ENCODE assay signal across 8 mouse cellular contexts in genomic region chr1:169655256-169655655, GRCm38 (mm10). TPM values are rescaled to one million over a fixed set of nuclear protein-coding genes. Genes with fewer than 3 reads are reported as not detected.
DNase-seq lines count a peak whose midpoint lies in the region; ATAC-seq lines count a peak whose summit lies in the region.

TSS of gene Rgs5 (plus strand) at chr1:169655501.

- H3K36me3 ChIP-seq in intestine, embryonic 14.5 days (ENCODE audit: control insufficient read depth, insufficient read depth, low read length), result no peaks in the 10 kb centered on the region
- no peaks in the 10 kb centered on the region for H3K36me3 ChIP-seq in limb, embryonic 11.5 days (ENCODE audit: control insufficient read depth, insufficient read depth, low read length)
- H3K36me3 ChIP-seq in midbrain, embryonic 15.5 days (replicated peaks), result no peaks in the 10 kb centered on the region

- H3K4me1 ChIP-seq in intestine, embryonic 14.5 days (replicated peaks; ENCODE audit: control insufficient read depth, insufficient read depth, low read length), result peaks cover 30% of the 10 kb centered on the region
- H3K4me1 ChIP-seq in limb, embryonic 11.5 days (ENCODE audit: control insufficient read depth, insufficient read depth, low read length), result peaks cover 6% of the 10 kb centered on the region
- 0 out of 2 replicates have a peak, but pooled peaks cover 7% of the 10 kb centered on the region for H3K4me1 ChIP-seq in midbrain, embryonic 15.5 days

- 8% methylated on average over 8 of the region's 8 CpGs for WGBS in intestine, embryonic 14.5 days
- WGBS in limb, embryonic 11.5 days, result 8% methylated on average over 8 of the region's 8 CpGs
- 24% methylated on average over 8 of the region's 8 CpGs for WGBS in midbrain, embryonic 15.5 days

- peak; percentile 15 to 27 for DNase-seq in left cerebral cortex, adult 18-20 months (ENCODE audit: low spot score in 2 of 2)
- DNase-seq in left cerebral cortex, adult 11 months (ENCODE audit: low spot score), result no peak
- DNase-seq in gastrocnemius, postnatal 4 days (ENCODE audit: low spot score in 2 of 2), result peak in 1 of 2 experiments; percentile 12
- peak; percentile 60 for DNase-seq in intestine, embryonic 14.5 days (ENCODE audit: low spot score)
- DNase-seq in limb, embryonic 11.5 days (ENCODE audit: low spot score), result peak; percentile 70
- DNase-seq in ovary, postnatal 10 days (ENCODE audit: low spot score), result no peak

- H3K9ac ChIP-seq in intestine, embryonic 14.5 days (ENCODE audit: low read length), result peak within 1 kb of the TSS; percentile 29
- no peak within 1 kb of the TSS for H3K9ac ChIP-seq in limb, embryonic 11.5 days (ENCODE audit: low read length)
- H3K9ac ChIP-seq in midbrain, embryonic 15.5 days, result no peak within 1 kb of the TSS

- peak within 1 kb of the TSS; percentile 23 for H3K4me3 ChIP-seq in intestine, embryonic 14.5 days (ENCODE audit: low read depth, low read length)
- no peak within 1 kb of the TSS for H3K4me3 ChIP-seq in limb, embryonic 11.5 days (ENCODE audit: low read depth, low read length)
- H3K4me3 ChIP-seq in midbrain, embryonic 15.5 days, result no peak within 1 kb of the TSS

- no peaks in the 10 kb centered on the region for H3K27me3 ChIP-seq in intestine, embryonic 14.5 days (replicated peaks; ENCODE audit: control insufficient read depth, insufficient read depth, low read length)
- H3K27me3 ChIP-seq in limb, embryonic 11.5 days (ENCODE audit: control insufficient read depth, insufficient read depth, low read length), result no peaks in the 10 kb centered on the region
- H3K27me3 ChIP-seq in midbrain, embryonic 15.5 days (replicated peaks), result no peaks in the 10 kb centered on the region

- no peaks in the 10 kb centered on the region for H3K9me3 ChIP-seq in intestine, embryonic 14.5 days (ENCODE audit: control insufficient read depth, low read length)
- no peaks in the 10 kb centered on the region for H3K9me3 ChIP-seq in limb, embryonic 11.5 days (ENCODE audit: control insufficient read depth, low read length)
- H3K9me3 ChIP-seq in midbrain, embryonic 15.5 days, result no peaks in the 10 kb centered on the region

- ATAC-seq in intestine, embryonic 14.5 days (replicated peaks; ENCODE audit: low FRiP score, low TSS enrichment, low read depth), result no peak; the same call in 1 of the 2 replicates
- peak; percentile 73; the same call in 1 of the 2 replicates for ATAC-seq in limb, embryonic 11.5 days (ENCODE audit: insufficient number of reproducible peaks, low FRiP score, low TSS enrichment, low read depth)
- no peak for ATAC-seq in midbrain, embryonic 15.5 days (replicated peaks)
- no peak for ATAC-seq in megakaryocyte-erythroid progenitor cell, adult 5-6 weeks (replicated peaks; ENCODE audit: low FRiP score, low TSS enrichment, poor library complexity, severe bottlenecking)

- H3K27ac ChIP-seq in intestine, embryonic 14.5 days (ENCODE audit: low read depth), result 0 out of 2 replicates have a peak within 1 kb of the TSS, but pooled peaks have one; percentile 24
- no peak within 1 kb of the TSS for H3K27ac ChIP-seq in limb, embryonic 11.5 days (replicated peaks; ENCODE audit: low read depth, low read length)
- H3K27ac ChIP-seq in midbrain, embryonic 15.5 days, result no peak within 1 kb of the TSS

- H3K4me2 ChIP-seq in intestine, embryonic 14.5 days (ENCODE audit: low read length), result peak within 1 kb of the TSS; percentile 51
- H3K4me2 ChIP-seq in limb, embryonic 11.5 days (ENCODE audit: low read depth, severe bottlenecking), result peak within 1 kb of the TSS; percentile 25; the same call in 1 of the 2 replicates
- peak within 1 kb of the TSS; percentile 30 for H3K4me2 ChIP-seq in midbrain, embryonic 15.5 days

RNA-seq across cellular contexts. Expression of gene Rgs5, which starts in this region (rescaled TPM):
- 10 to 100 TPM; 34.0 to 36.6 TPM for total RNA-seq in left cerebral cortex, adult 18-20 months (2021)
- 100 to 1,000 TPM; 127 to 143 TPM for total RNA-seq in gastrocnemius, postnatal 4 days (2021)
- polyA plus RNA-seq in intestine, embryonic 14.5 days (2014; fragmentation: Nextera tagmentation; extraction: Ambion mirVana), result 20.6 and 20.9 TPM in 2 replicates
- polyA plus RNA-seq in limb, embryonic 11.5 days (2014; fragmentation: Nextera tagmentation; extraction: Ambion mirVana), result 0.53 and 0.70 TPM in 2 replicates
- 17.1 and 17.4 TPM in 2 replicates for polyA plus RNA-seq in midbrain, embryonic 15.5 days (2015; fragmentation: Nextera tagmentation; extraction: Ambion mirVana)
- not detected in 2 replicates for total RNA-seq in megakaryocyte-erythroid progenitor cell, adult 5-6 weeks (2014; fragmentation: Nextera tagmentation)
- total RNA-seq in megakaryocyte-erythroid progenitor cell, adult 5-6 weeks (2017), result not detected in 2 replicates

Comparison
In these comparisons a context has a peak if more than half of its experiments do, and no peak if none do; other contexts are left out.
1. RNA of gene Rgs5 (total RNA-seq): 127 to 143 TPM in gastrocnemius, postnatal 4 days and 34.0 to 36.6 TPM in left cerebral cortex, adult 18-20 months; not detected in megakaryocyte-erythroid progenitor cell, adult 5-6 weeks; every median in the first group is over 10 times any median in the second.
2. RNA of gene Rgs5 (polyA plus RNA-seq): 20.6 to 20.9 TPM in intestine, embryonic 14.5 days and 17.1 to 17.4 TPM in midbrain, embryonic 15.5 days; 0.53 to 0.70 TPM in limb, embryonic 11.5 days; every median in the first group is over 10 times any median in the second.
3. DNase-seq: peak in left cerebral cortex, adult 18-20 months (2 of 2) and intestine, embryonic 14.5 days (single experiment); none in left cerebral cortex, adult 11 months (single experiment) and ovary, postnatal 10 days (single experiment).
4. Peak in DNase-seq, ATAC-seq and H3K4me2 ChIP-seq in limb, embryonic 11.5 days; RNA of the gene not detected or under 1 TPM.
5. Peak in every context shown above with its lines, with median percentiles within 50 percentile points of each other: H3K4me2 ChIP-seq.